Mouse (Mus musculus) bone marrow, adult 2 months (tissue): ENCODE data around the gene Pim1.

ENCODE experiments used
- CTCF ChIP-seq: fragments of 200-500 bp; IDR thresholded peaks from 2 replicates; pipeline ENCODE4 v1.5.1; 2011; ENCODE audit warnings: low read length, control low read depth; ENCODE audit not compliant: control insufficient read depth, insufficient read depth
- POLR2A ChIP-seq: fragments of 200-500 bp; IDR thresholded peaks from 2 replicates; pipeline ENCODE4 v1.6.1; 2011; ENCODE audit warnings: low read depth, mild to moderate bottlenecking, control low read depth, low read length, borderline replicate concordance; ENCODE audit not compliant: control insufficient read depth

- no peak for TF ChIP-seq POLR2A
- TF ChIP-seq CTCF: no peak
These were observed 40.0 kb downstream of the Pim1 start for GRCm38 (mm10) chr17:29530508-29530907.
